Mouse (Mus musculus) fibroblast of lung, adult 2 months (primary cell): Measurements from ENCODE around the gene Prune2.

Experiments used
- DNase-seq: peaks from one replicate; pipeline ENCODE4 v3.0.0-alpha.2; 2011; ENCODE audit warnings: low read depth

Gene Prune2

DNA sequence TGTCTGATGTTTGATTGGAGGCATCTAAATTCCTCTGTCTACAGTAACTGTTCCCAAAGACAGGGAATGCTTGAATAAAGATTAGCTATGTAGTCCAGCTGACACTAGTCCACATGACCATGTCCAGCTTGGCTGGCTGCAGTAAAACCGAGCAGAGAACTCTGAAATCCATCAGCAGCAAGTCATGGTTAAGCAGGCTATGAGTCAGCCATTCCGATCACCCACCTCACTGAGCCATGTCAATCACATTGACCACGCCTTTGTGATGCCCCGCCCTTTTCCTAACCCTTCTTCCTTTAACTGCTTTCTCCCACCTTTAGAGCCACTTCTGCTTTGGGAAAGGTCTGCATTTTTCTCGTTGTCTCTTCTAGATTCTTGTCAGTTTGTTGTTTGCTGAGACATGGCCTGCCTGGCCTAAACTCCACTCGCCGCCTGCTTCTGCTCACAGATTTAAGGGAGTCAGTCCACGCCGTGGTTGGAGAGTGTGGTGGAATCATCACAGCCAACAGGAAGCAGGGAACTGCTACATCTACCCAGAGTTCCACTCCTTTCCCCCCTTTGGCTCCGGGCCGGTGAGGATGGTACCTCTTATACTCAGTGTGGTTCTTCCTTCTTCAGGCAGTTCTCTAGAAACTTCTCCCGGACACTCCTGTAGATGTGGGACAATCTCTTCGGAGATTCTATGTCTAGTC, 307.9 kb downstream of the Prune2 start:
- DNase-seq, result peak; percentile 55

DNA sequence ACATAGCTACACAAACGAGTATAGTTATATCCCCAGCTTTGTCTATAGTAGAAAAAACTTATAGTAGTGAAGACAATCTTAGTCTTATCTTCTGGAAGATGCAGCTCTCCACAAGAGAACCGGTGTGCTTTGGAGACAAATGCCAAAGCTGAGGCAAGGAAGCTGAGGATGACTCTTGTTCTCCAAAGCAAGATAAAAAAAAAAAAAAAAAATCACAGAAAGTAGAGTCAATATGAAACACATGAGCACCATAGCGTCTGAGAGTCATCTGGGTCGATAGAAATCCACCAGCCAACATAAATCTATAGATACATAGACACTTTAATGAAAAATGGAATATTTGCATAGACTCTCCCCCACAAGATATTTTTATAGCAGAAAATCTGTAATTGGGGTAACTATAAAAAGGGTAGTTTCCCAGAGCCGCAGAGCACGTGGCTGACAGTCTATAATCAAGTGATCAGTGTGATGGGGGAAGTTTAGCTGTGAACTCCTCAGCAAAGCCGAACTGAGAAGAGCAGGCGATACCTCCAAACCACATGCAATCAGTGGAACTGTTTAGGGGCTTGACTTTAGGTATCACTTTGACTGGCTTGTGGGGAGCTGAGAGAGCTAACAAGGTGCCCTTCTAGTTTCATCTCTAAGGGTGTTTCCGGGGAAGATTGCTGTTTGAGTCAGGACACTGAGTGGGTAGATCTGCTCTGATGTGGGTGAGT, 308.7 kb downstream of the Prune2 start:
- DNase-seq, result no peak

DNA sequence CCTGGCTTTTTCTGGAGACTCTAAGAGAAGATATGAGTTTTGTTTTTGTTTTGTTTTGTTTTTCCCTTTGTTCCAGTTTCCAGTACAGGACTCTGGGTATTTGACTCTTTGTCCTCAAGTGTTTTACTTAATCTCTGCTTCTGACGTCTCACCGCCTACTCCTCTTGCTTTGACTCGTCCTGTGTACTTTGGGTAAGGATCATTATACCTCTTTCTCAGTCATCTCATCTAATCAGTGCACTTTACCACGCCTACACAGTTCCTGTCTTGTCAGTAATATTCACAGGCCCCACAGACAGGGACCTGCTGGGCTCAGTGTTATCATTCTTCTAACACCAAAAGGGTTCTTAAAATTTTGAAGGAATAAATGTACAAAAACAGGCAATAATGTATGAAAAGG, 312.8 kb downstream of the Prune2 start:
- DNase-seq, result no peak

DNA sequence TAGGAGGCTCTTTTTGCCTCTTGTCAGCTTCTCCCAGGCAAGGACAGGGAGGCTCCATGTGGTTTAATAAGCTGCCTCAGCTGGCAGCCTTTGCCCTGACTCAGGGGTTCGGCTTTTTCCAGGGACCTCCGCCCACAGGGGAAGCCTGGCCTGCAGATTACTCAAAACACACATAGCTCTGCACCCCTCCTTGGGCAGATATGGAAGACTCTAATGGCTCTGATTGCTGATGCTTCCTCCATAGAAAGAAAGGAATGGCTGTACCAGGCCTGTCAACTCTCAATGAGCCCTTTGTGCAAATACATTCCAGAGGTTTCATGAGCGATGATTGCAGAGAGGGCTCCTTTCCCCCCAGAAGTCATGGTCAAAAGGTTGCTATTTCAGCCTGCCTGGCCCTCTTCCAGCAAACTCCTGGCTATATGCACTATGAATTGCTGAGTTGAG, 315.3 kb downstream of the Prune2 start:
- peak; percentile 63 for DNase-seq

DNA sequence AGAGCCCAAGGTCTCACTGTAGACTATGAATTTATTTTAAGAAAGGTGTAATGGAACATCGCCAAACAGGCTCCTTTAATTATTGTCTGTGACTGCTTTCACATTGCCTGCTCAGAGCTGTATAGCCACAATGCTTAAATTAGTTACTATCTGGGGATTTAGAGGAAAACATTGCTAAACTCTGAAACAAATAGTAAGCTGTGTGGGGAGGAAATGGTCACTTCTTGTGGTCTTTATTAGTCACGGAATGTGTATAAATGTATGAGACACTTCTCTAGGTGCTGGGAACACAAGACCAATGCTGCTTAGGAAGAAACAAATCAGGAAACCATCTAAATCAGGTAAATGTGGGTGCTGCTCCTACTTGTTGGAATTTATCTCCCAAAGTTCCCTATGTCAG, 317.1 kb downstream of the Prune2 start:
- no peak for DNase-seq
